Mouse (Mus musculus) lung, postnatal 0 days (tissue): ENCODE data around the gene Tbc1d13.

Experiments used
- CTCF ChIP-seq: IDR thresholded peaks from 2 replicates; pipeline ENCODE4 v1.5.1; 2016; ENCODE audit warnings: antibody characterized with exemption, mild to moderate bottlenecking
- EP300 ChIP-seq: IDR thresholded peaks from 2 replicates; pipeline ENCODE4 v1.6.1; 2016; ENCODE audit warnings: antibody characterized with exemption, mild to moderate bottlenecking, control low read depth

DNA sequence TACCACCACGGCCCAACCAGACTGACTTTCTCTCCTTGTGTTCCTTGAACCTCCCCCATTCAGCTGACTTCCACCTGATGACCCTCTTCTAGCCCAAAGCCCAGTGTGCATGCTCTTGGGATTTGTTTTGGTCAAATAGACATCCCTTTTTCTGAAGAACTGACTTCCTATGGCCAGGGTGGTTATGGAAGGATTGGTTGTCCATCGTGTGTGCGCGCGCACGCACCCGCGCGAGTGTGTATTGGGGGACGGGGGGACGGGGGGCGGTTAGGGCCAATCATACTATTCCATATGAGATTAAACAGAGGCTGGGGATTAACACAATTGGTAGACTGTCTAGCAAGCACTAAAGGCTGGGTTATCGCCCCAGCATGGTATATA lies 39.3 kb upstream of the Tbc1d13 start:
- TF ChIP-seq CTCF (no peak), EP300 (no peak)
